Mouse (Mus musculus) T-helper 1 cell (primary cell): ENCODE data around the gene Apol10a.
"Not testable (repeated sequence)": the region's sequence is repeated elsewhere in the genome, so short reads cannot be mapped to it uniquely, and the experiment has no call there.

Experiments
- in situ Hi-C: fragments of 300-600 bp; cut with MboI, MseI; formaldehyde crosslinking; loops from one replicate; pipeline ENCODE4 v1.15.1; 2025; ENCODE audit warnings: high pct_unique_total_duplicates

Gene Apol10a

GRCm38 (mm10) chr15:77476693-77477092, at the start of gene Apol10a:
TSS of gene Apol10a (plus strand) at chr15:77477047.
- in situ Hi-C loops: not testable (repeated sequence)

GRCm38 (mm10) chr15:77428690-77429448, 48.0 kb upstream of the Apol10a start:
- in situ Hi-C loops: not testable (repeated sequence)

GRCm38 (mm10) chr15:77444746-77445145, 32.1 kb upstream of the Apol10a start:
- in situ Hi-C loops: loop anchor here (5.0 kb wide), 1 partner anchor 253 kb away; the partner anchor contains the start of gene Apol7e

GRCm38 (mm10) chr15:77445668-77446067, 31.2 kb upstream of the Apol10a start:
- in situ Hi-C loops: loop anchor here (5.0 kb wide), 1 partner anchor 252 kb away; the partner anchor contains the start of gene Apol7e

DNA sequence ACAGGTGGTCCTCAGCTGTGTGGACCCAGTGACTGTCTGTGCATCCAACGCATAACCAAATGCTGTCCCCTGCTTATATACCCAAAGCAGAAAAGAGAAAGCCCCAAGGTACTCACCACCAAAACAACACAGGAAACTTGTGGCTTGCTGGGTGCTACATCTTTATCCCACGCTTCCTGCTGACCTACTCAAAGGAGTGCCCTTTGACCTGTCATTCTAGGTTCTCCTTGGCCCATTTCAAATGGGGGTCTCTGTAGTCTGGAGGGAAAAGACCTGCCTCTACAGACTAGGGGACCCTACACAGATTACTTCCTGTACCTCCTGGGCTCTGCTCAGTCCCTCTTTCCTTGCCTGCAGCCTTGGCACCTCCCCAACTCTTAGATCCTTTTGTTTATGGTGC, 29.5 kb upstream of the Apol10a start, which contains the start of gene Apol7b:
Gene Apol7b, minus strand, starts transcription at position 101 of the 400 bp plus-strand sequence.
- in situ Hi-C loops: loop anchor here (5.0 kb wide), 1 partner anchor 250 kb away; the partner anchor contains the start of gene Apol7e

DNA sequence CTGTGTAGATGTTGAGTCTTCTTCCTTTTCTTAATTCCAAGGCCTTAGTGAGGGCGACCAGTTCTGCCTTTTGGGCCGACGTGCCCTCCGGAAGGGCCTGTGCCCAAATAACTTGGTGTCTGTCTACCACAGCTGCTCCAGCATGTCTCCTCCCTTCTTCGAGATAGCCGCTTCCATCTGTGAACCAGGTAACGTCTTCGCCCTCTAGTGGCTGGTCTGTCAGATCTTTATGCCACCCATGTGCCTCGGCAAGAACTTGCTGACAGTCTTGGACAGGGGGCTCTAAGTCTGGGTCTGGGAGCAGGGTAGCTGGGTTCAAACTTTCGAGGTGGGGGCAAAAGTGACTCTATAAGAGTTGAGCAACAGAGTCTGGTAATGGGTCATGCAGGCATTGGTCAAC, 26.9 kb upstream of the Apol10a start:
- in situ Hi-C loops: loop anchor here (5.0 kb wide), 1 partner anchor 247 kb away; the partner anchor contains the start of gene Apol7e

DNA sequence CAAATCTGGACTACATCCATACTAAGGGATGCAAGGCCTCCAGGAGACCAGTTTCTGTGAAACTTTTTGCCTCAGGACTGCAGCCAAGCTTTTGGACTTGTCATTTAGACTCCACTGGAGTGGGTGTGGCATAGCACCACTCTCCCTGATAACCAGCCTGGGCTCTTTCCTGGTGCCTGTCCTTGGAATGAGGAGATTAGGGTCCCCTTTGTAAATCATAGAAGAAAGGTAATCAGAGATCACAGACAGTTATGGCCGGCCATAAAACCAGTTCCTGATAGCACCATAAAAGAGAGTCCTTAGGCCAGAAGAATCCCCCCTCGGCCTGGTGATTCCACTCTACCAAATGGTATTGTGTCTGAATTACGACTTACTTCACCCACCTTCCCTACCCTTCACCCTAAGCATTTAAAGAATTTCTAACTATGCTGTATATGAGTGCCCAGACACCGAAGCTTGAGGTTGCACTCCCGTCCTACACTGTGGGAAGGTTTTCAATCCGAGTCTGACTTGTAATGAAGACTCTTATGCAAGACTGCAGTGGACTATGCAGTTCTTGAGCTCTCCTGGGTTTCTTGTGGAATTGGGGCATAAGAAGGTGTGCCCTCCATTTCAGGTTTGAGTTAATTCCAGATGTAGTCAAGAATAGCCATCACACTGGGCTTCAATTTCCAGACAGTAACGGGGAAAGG, 2.0 kb upstream of the Apol10a start:
- in situ Hi-C loops: loop anchor here (5.0 kb wide), 1 partner anchor 187 kb away; no protein-coding TSS in a partner anchor

DNA sequence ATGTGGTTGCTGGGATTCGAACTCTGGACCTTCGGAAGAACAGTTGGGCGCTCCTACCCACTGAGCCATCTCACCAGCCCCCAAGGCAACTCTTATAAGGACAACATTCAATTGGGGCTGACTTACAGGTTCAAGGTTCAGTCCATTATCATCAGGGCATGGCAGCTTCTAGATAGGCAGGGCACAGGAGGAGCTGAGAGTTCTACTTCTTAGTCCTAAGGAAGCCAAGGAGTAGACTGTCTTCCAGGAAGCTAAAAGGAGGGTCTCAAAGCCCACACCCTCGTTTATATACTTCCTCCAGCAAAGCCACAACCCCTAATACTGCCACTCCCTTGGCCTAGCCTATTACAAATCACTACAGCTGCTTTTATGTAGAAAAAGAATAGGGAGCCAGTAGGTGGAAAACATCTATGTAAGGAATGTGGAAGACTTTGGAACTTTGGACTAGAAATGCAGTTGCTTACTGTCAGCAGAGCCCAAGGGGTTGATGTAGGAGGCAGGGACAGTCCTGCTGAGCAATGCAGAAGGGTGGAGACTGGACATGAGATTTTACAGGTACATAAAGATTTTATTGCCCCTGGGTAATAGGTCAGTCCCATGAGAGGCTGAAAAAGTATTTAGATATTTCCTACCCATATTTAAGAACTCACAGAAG, 5.4 kb downstream of the Apol10a start:
- in situ Hi-C loops: no loop called here

DNA sequence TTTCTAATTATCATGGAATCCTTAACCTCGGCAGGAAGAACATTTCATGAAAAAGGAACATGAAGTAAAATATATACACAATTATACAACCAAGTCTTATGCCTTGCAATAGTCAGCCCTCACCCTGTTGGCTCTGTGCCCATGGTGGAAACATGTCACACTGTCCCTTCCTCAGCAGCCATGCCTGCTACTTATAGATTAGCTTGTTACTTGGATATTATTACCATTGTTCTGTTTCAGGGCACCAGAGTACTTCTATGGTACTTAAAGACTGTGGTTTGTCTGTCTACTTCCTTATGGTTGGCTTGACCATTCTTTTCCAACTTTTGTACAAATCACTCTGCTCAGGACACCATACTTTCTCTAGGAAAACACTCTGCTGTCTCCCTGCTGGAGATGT, 16.3 kb downstream of the Apol10a start:
- in situ Hi-C loops: loop anchor here (5.0 kb wide), 1 partner anchor 159 kb away; no protein-coding TSS in a partner anchor

- in situ Hi-C loops: loop anchor here (5.0 kb wide), 1 partner anchor 158 kb away; no protein-coding TSS in a partner anchor
Measured at GRCm38 (mm10) chr15:77494694-77495093, 17.8 kb downstream of the Apol10a start.

DNA sequence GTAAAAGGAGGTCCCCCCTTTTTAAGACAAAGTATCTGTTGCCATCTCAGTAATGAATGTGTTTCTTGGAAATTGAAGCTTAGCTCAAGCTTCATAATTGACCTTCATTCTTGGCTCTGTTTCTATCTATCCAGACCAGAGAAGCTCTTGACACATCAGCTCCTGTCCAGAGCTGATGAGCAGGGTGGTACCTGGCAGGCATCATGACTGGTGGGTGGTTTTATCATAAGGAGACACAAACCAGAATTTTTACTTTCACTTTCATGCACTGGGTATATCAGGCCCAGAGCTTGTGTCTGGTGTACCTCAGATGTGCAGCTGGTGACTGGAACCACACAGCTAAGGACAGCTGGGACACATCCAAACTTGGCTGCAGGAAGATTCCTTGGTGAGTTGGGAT, 31.1 kb downstream of the Apol10a start, which contains the start of gene Apol11a:
Gene Apol11a, plus strand, starts transcription at position 306 of the 400 bp plus-strand sequence.
- in situ Hi-C loops: not testable (repeated sequence)

GRCm38 (mm10) chr15:77520596-77520995, 43.7 kb downstream of the Apol10a start:
- in situ Hi-C loops: loop anchor here (5.0 kb wide), 1 partner anchor 52 kb away; no protein-coding TSS in a partner anchor

- in situ Hi-C loops: loop anchor here (5.0 kb wide), 1 partner anchor 49 kb away; no protein-coding TSS in a partner anchor
Measured at GRCm38 (mm10) chr15:77523186-77523843, 46.5 kb downstream of the Apol10a start.

DNA sequence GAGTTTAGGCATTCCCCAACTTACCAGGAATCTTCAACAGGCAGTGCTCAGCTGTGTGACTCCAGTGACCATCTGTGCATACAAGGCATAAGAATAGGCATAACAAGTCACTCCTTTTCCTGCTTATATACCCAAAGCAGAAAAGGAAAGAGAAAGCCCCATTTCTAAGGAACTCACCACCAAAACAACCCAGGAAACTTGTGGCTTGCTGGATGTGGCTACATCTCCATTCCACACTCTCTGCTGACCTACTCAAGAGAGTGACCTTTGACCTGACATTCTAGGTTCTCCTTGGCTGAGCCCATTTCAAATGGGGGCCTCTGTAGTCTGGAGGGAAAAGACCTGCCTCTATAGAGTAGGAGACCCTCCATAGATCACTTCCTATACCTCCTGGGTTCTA, 56.4 kb downstream of the Apol10a start, which contains the start of gene Apol7c:
Gene Apol7c, minus strand, starts transcription at position 101 of the 400 bp plus-strand sequence.
- in situ Hi-C loops: loop anchor here (10.0 kb wide), 2 partner anchors 342 to 472 kb away; no protein-coding TSS in a partner anchor

GRCm38 (mm10) chr15:77539221-77539620, 62.4 kb downstream of the Apol10a start:
- in situ Hi-C loops: loop anchor here (10.0 kb wide), 2 partner anchors 336 to 466 kb away; no protein-coding TSS in a partner anchor
